Mouse (Mus musculus) bone marrow macrophage, adult 2 months (primary cell): ENCODE data around the gene Hs6st3. TPM values are rescaled to one million over a fixed set of nuclear protein-coding genes. Genes with fewer than 3 reads are reported as not detected.
"Not testable (repeated sequence)": the region's sequence is repeated elsewhere in the genome, so short reads cannot be mapped to it uniquely, and the experiment has no call there.

Experiments
- H3K27ac ChIP-seq: 2 replicates; pipeline ENCODE4 v1.5.1; 2012; ENCODE audit warnings: low read depth, low read length; ENCODE audit not compliant: insufficient read depth
- H3K4me1 ChIP-seq: 2 replicates; pipeline ENCODE4 v1.6.1; 2012; ENCODE audit warnings: low read length; ENCODE audit not compliant: control insufficient read depth, insufficient read depth
- H3K4me3 ChIP-seq: 2 replicates; pipeline ENCODE4 v1.5.1; 2012; ENCODE audit warnings: mild to moderate bottlenecking, low read length, moderate library complexity; ENCODE audit not compliant: insufficient read depth
- CTCF ChIP-seq: IDR thresholded peaks from 2 replicates; pipeline ENCODE4 v1.5.1; 2012; ENCODE audit warnings: low read depth, mild to moderate bottlenecking, low read length, moderate library complexity
- POLR2A ChIP-seq: IDR thresholded peaks from 2 replicates; pipeline ENCODE4 v1.6.1; 2012; ENCODE audit warnings: mild to moderate bottlenecking, low read depth, low read length, borderline replicate concordance
- polyA plus RNA-seq: library from polyadenylated mRNA; stranded (reverse); fragments of >200 nt; gene quantifications from 2 replicates; pipeline ENCODE4 v1.2.4, GENCODE M21; 2012; ENCODE audit not compliant: missing spikeins, insufficient read depth, insufficient read length

Gene Hs6st3
- polyA plus RNA-seq, 1 experiment = not detected

- TF ChIP-seq CTCF (no peak), POLR2A (no peak)
- Histone ChIP-seq H3K4me3 (no peak overlapping the region), H3K27ac (no peak overlapping the region), H3K4me1 (no peaks in the 10 kb centered on the region)
Measured at GRCm38 (mm10) chr14:119488978-119489703, 351.0 kb downstream of the Hs6st3 start.

DNA sequence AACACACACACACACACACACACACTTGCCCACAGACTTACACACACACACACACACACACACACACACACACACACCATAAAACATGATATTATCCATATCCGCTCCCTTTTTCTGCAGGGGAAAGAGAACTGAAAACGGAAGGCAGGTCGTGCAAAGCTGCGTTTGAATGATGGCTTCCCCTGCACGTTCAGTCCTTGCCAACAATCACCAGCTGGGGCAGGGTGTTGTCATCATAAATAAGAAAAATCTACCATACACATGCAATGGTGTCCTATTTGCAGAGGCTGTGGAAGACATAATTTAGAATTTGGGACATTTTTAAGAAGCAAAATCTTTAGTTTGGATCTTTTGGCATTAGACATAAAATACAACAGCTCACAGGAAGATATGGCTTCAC is 382.5 kb downstream of the Hs6st3 start:
- H3K4me1 ChIP-seq = no peaks in the 10 kb centered on the region
- TF ChIP-seq CTCF = no peak
- no peak for TF ChIP-seq POLR2A
- H3K4me3 ChIP-seq = no peak overlapping the region
- H3K27ac ChIP-seq = no peak overlapping the region

DNA sequence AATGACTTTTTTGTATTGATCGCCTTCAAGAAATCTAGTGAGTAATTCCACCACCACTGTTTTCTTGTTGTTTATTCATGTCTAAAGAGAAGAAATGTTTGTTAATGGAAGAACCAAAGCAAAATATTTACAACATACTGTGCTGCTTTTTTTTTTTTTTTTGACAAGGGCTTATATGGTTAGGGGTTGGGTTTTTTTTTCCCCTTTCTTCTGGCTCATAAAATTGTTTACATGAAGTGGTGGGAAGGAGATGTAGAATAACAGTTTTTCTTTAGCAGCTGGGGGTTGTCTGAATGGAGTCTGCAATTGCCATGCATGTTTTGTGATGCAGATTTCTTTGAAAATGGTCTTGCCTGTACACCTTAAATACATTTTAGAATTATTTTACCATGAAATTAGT is 382.9 kb downstream of the Hs6st3 start:
- Histone ChIP-seq H3K4me3 (no peak overlapping the region), H3K4me1 (no peaks in the 10 kb centered on the region), H3K27ac (no peak overlapping the region)
- no peak for TF ChIP-seq CTCF
- TF ChIP-seq POLR2A = no peak

- no peak overlapping the region for H3K27ac ChIP-seq
- H3K4me1 ChIP-seq = no peaks in the 10 kb centered on the region
- H3K4me3 ChIP-seq = no peak overlapping the region
- no peak for TF ChIP-seq POLR2A
- TF ChIP-seq CTCF = no peak
Measured at GRCm38 (mm10) chr14:119532889-119533546, 394.9 kb downstream of the Hs6st3 start.

DNA sequence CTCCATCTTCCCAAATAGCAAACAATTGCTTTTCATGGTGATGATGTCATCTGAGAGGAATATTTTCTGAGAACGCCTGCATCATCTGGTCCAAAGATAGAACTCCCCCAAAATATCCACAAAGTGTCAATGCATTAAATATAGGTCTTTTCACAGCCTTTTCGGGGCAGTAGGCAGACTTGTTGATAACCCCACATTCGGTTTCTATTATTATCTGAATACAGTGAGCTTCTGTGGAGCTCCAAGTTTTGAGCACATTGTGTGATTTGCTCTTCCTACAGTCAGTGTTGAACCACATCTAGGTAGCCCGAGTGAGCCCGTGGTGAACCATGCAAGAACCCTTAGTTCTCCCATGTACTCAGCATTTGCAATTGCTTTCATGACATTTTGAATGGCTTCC is 402.4 kb downstream of the Hs6st3 start:
- H3K27ac ChIP-seq = no peak overlapping the region
- TF ChIP-seq CTCF (no peak), POLR2A (no peak)
- no peak overlapping the region for H3K4me3 ChIP-seq
- no peaks in the 10 kb centered on the region for H3K4me1 ChIP-seq

DNA sequence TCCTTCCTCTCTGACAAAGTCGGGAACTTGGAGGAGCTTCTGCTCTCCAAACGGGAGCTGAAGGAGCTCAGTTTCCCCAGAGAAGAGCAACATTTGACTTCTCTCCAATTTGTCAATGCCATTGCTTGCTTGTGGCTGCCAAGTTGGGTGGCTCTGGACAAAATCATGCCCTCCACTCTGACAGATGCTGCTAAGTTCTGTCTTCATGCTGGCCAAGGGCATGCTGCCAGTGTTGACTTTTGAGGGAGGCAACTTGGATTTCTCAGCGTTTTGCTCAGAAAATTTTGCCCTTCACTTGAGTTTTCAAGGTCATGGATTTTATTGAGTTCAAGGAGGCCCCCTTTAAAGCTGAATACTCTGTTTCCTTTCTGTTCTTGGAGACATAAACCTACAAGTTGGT is 406.5 kb downstream of the Hs6st3 start:
- TF ChIP-seq POLR2A (no peak), CTCF (no peak)
- H3K4me1 ChIP-seq = no peaks in the 10 kb centered on the region
- no peak overlapping the region for H3K27ac ChIP-seq
- no peak overlapping the region for H3K4me3 ChIP-seq

GRCm38 (mm10) chr14:119558356-119558755 is 420.2 kb downstream of the Hs6st3 start:
- Histone ChIP-seq H3K4me3 (no peak overlapping the region), H3K4me1 (no peaks in the 10 kb centered on the region), H3K27ac (no peak overlapping the region)
- TF ChIP-seq CTCF (no peak), POLR2A (no peak)

- TF ChIP-seq CTCF (no peak), POLR2A (no peak)
- H3K27ac ChIP-seq = no peak overlapping the region
- H3K4me3 ChIP-seq = no peak overlapping the region
Measured at GRCm38 (mm10) chr14:119582039-119582508, 443.9 kb downstream of the Hs6st3 start.

GRCm38 (mm10) chr14:119585069-119585468 is 446.9 kb downstream of the Hs6st3 start:
- Histone ChIP-seq H3K4me3 (no peak overlapping the region), H3K4me1 (no peaks in the 10 kb centered on the region), H3K27ac (no peak overlapping the region)
- TF ChIP-seq POLR2A = no peak
- no peak for TF ChIP-seq CTCF

More at GRCm38 (mm10) chr14:119582039-119582508, 443.9 kb downstream of the Hs6st3 start:
- H3K4me1 ChIP-seq = no peaks in the 10 kb centered on the region

DNA sequence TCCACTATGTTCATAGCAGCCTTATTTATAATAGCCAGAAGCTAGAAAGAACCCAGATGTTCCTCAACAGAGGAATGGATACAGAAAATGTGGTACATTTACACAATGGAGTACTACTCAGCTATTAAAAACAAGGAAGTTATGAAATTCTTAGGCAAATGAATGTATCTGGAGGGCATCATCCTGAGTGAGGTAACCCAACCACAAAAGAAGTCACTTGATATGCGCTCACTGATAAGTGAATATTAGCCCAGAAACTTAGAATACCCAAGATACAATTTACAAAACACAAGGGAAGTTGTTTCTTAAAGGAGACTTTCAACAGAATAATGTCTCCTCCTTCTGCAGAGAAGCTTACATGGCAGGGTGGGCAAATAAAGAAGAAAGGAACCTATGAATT is 449.2 kb downstream of the Hs6st3 start:
- H3K4me1 ChIP-seq, H3K27ac ChIP-seq, H3K4me3 ChIP-seq: not testable (repeated sequence)

- Histone ChIP-seq H3K4me3 (no peak overlapping the region), H3K4me1 (no peaks in the 10 kb centered on the region), H3K27ac (no peak overlapping the region)
- no peak for TF ChIP-seq CTCF
- no peak for TF ChIP-seq POLR2A
Measured at GRCm38 (mm10) chr14:119604327-119604726, 466.2 kb downstream of the Hs6st3 start.
